Mouse (Mus musculus) forebrain, embryonic 16.5 days (tissue): ENCODE data around the gene Zfp787. TPM values are rescaled to one million over a fixed set of nuclear protein-coding genes. Genes with fewer than 3 reads are reported as not detected.
"Not testable (repeated sequence)": the region's sequence is repeated elsewhere in the genome, so short reads cannot be mapped to it uniquely, and the experiment has no call there.

Experiments used
- ATAC-seq: fragments of 200-750 bp; cut with Nextera tagmentation; 2 replicates; pipeline ENCODE4 v1.8.0; 2017; ENCODE audit warnings: mild to moderate bottlenecking, moderate library complexity
- H3K27ac ChIP-seq: fragments of 300-500 bp; sonication (generic); 2 replicates; pipeline ENCODE4 v1.5.1; 2014; ENCODE audit warnings: low read length, control low read depth
- H3K27me3 ChIP-seq: fragments of 300-500 bp; sonication (generic); replicated peaks from 2 replicates; pipeline ENCODE4 v1.6.1; 2014; ENCODE audit warnings: low read length; ENCODE audit not compliant: control insufficient read depth, insufficient read depth
- H3K36me3 ChIP-seq: fragments of 300-500 bp; sonication (generic); 2 replicates; pipeline ENCODE4 v1.6.1; 2014; ENCODE audit not compliant: control insufficient read depth, insufficient read depth
- H3K4me1 ChIP-seq: fragments of 300-500 bp; sonication (generic); replicated peaks from 2 replicates; pipeline ENCODE4 v1.6.1; 2014; ENCODE audit warnings: low read length; ENCODE audit not compliant: control insufficient read depth, insufficient read depth
- H3K4me2 ChIP-seq: fragments of 300-500 bp; sonication (generic); 2 replicates; pipeline ENCODE4 v1.6.1; 2014; ENCODE audit warnings: mild to moderate bottlenecking, low read length, control low read depth
- H3K4me3 ChIP-seq: fragments of 300-500 bp; sonication (generic); replicated peaks from 2 replicates; pipeline ENCODE4 v1.5.1; 2014; ENCODE audit warnings: mild to moderate bottlenecking, low read length, control low read depth
- H3K9ac ChIP-seq: fragments of 300-500 bp; sonication (generic); replicated peaks from 2 replicates; pipeline ENCODE4 v1.6.1; 2014; ENCODE audit warnings: low read depth, low read length, control low read depth
- H3K9me3 ChIP-seq: fragments of 300-500 bp; sonication (generic); 2 replicates; pipeline ENCODE4 v1.6.1; 2016; ENCODE audit warnings: low read length; ENCODE audit not compliant: control insufficient read depth
- WGBS: fragments of 180-500 bp; shearing (Covaris S2); extraction: QIAGEN DNeasy Blood & Tissue Kit; methylation state at CpG from one replicate; pipeline ENCODE4 v1.1.7; 2014; 5-methylcytosine and 5-hydroxymethylcytosine counted together
- polyA plus RNA-seq: library from polyadenylated mRNA; unstranded; fragments of >200 nt; fragmentation: Nextera tagmentation; extraction: Ambion mirVana; gene quantifications from 2 replicates; pipeline ENCODE4 v1.2.1, GENCODE M21; 2015

The Zfp787 gene
- polyA plus RNA-seq, 1 experiment from 2014 or later = 21.3 TPM

DNA sequence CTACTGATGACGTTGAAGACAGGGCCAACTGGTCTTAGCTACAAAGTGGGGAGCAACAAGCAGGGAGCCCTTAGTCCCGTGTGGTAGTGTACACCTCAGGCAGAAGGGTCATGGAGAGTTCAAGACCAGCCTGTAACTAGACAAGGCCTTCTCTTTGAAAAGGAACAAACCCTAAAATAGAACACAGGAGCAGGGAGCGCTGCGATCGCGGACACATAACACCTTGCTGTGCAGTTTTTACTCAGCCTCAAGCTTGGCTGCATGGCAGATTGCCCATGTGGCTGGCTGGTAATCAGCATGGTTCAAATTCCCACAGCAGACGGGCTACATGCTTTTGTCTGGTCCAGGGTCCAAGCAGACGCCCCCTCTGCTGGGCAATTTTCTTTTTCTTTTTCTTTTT lies 28.7 kb upstream of the Zfp787 start:
- WGBS = 83% methylated on average over 8 of the region's 8 CpGs

GRCm38 (mm10) chr7:6183802-6184201 lies 28.0 kb upstream of the Zfp787 start:
- Histone ChIP-seq H3K4me1 (no peaks in the 10 kb centered on the region), H3K4me2 (no peak overlapping the region), H3K27ac (no peak overlapping the region), H3K4me3 (no peak overlapping the region), H3K9ac (no peak overlapping the region), H3K27me3 (no peaks in the 10 kb centered on the region), H3K9me3 (no peaks in the 10 kb centered on the region), H3K36me3 (peaks cover 29% of the 10 kb centered on the region)
- 95% methylated on average over 19 of the region's 19 CpGs for WGBS
- no peak for ATAC-seq

More for the DNA sequence above, 28.7 kb upstream of the Zfp787 start:
- no peaks in the 10 kb centered on the region for H3K4me1 ChIP-seq
- no peak overlapping the region for H3K9ac ChIP-seq
- no peak overlapping the region for H3K4me3 ChIP-seq
- no peak overlapping the region for H3K27ac ChIP-seq
- no peak for ATAC-seq
- H3K9me3 ChIP-seq = no peaks in the 10 kb centered on the region
- no peak overlapping the region for H3K4me2 ChIP-seq
- H3K27me3 ChIP-seq = no peaks in the 10 kb centered on the region
- peaks cover 34% of the 10 kb centered on the region for H3K36me3 ChIP-seq

GRCm38 (mm10) chr7:6182882-6183281 lies 27.1 kb upstream of the Zfp787 start:
- H3K27ac ChIP-seq = no peak overlapping the region
- H3K4me1 ChIP-seq = no peaks in the 10 kb centered on the region
- H3K9me3 ChIP-seq = no peaks in the 10 kb centered on the region
- H3K27me3 ChIP-seq = no peaks in the 10 kb centered on the region
- peaks cover 23% of the 10 kb centered on the region for H3K36me3 ChIP-seq
- H3K9ac ChIP-seq = no peak overlapping the region
- H3K4me2 ChIP-seq = no peak overlapping the region
- H3K4me3 ChIP-seq = no peak overlapping the region
- no peak for ATAC-seq

DNA sequence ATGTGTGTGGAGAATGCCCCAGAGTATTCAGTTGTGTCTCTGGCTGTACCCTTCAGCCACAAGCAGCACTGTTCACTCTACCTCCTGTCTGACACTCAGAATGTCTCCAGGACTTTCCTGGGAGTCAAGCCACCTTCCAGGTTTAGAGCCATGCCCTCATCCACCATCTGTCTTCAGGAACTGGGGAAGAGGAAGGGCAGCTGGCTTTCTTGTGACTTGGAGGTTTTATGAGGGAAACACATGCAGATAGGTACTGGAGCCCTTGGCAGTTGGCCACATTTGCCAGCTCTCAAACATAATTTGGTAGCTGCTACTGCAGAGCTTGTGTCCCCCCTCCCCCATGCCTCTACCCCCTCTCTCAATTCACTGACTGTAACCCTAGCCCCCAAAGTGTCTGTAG lies 23.2 kb upstream of the Zfp787 start:
- Histone ChIP-seq H3K27ac (no peak overlapping the region), H3K4me1 (no peaks in the 10 kb centered on the region), H3K9me3 (no peaks in the 10 kb centered on the region), H3K27me3 (no peaks in the 10 kb centered on the region), H3K4me3 (no peak overlapping the region), H3K36me3 (peaks cover 2% of the 10 kb centered on the region), H3K9ac (no peak overlapping the region), H3K4me2 (no peak overlapping the region)
- no peak for ATAC-seq

DNA sequence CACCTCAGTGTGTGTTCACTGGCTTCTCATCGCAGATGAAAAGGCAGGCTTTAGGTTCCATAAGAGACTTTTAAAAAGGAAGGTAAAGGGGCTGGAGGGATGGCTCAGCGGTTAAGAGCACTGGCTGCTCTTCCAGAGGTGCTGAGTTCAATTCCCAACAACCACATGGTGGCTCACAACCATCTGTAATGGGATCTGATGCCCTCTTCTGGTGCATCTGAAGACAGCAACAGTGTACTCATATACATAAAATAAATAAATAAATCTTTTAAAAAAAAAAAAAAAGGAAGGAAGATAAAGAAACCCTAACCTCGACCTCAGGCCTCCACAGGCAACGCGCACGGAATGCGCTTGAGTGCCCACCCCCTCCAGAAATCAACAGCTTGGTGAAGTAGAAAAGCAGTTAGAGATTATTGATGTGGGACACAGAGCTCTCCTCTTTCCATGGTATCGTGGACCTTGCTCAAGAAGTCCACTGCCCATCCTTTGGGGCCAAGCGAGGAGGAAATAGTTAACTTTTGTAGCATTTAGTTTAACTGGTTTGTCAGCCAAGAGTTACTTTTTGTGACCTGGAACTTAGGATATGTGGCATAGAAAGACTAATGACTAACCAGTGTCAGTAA lies 18.7 kb upstream of the Zfp787 start:
- not testable (repeated sequence) for H3K36me3 ChIP-seq, H3K27me3 ChIP-seq, H3K9me3 ChIP-seq, H3K27ac ChIP-seq, H3K4me3 ChIP-seq, H3K4me2 ChIP-seq, H3K9ac ChIP-seq, ATAC-seq
- 89% methylated on average over 9 of the region's 9 CpGs for WGBS
- peaks cover 19% of the 10 kb centered on the region for H3K4me1 ChIP-seq

GRCm38 (mm10) chr7:6173872-6174271 lies 18.1 kb upstream of the Zfp787 start:
- H3K27me3 ChIP-seq = no peaks in the 10 kb centered on the region
- 93% methylated on average over 8 of the region's 8 CpGs for WGBS
- H3K4me1 ChIP-seq = peaks cover 19% of the 10 kb centered on the region
- no peak overlapping the region for H3K4me2 ChIP-seq
- no peak overlapping the region for H3K4me3 ChIP-seq
- H3K9ac ChIP-seq = no peak overlapping the region
- ATAC-seq = no peak
- H3K9me3 ChIP-seq = no peaks in the 10 kb centered on the region
- no peaks in the 10 kb centered on the region for H3K36me3 ChIP-seq
- H3K27ac ChIP-seq = no peak overlapping the region

DNA sequence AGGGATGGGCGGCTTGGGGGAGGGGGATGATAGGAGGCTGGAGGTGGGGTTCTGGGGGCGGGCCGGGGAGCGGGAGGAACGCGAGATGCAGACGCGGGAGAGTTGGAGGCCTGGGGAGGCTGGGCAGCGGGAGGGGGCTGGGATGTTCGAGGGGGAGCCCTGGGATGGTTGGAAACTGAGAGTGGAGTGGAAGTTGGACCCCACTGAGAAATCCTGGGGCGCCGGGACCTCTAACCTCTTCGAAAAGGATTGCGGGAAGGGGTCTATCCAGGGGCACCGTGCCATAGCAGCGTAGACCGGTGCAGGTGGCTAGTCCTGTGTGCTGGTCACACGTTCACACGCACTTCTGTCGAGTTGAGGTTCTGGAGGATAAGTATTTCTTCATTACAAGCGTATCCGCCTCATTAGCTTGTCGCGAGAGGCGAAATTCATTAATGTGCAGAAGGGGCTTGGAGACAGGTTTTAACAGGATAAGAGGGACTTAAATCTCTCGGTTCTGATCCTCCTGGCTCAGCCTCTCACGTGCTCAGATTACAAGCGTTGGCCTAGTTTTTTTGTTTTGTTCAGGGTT lies 17.0 kb upstream of the Zfp787 start:
- Histone ChIP-seq H3K9me3 (no peaks in the 10 kb centered on the region), H3K9ac (peak overlapping the region; percentile 74), H3K36me3 (no peaks in the 10 kb centered on the region), H3K27me3 (no peaks in the 10 kb centered on the region), H3K27ac (peak overlapping the region; percentile 20), H3K4me1 (peaks cover 19% of the 10 kb centered on the region), H3K4me3 (peak overlapping the region; percentile 60), H3K4me2 (peak overlapping the region; percentile 79)
- ATAC-seq = peak; percentile 2; the same call in 1 of the 2 replicates
- WGBS = under 1% methylated on average over 27 of the region's 28 CpGs

DNA sequence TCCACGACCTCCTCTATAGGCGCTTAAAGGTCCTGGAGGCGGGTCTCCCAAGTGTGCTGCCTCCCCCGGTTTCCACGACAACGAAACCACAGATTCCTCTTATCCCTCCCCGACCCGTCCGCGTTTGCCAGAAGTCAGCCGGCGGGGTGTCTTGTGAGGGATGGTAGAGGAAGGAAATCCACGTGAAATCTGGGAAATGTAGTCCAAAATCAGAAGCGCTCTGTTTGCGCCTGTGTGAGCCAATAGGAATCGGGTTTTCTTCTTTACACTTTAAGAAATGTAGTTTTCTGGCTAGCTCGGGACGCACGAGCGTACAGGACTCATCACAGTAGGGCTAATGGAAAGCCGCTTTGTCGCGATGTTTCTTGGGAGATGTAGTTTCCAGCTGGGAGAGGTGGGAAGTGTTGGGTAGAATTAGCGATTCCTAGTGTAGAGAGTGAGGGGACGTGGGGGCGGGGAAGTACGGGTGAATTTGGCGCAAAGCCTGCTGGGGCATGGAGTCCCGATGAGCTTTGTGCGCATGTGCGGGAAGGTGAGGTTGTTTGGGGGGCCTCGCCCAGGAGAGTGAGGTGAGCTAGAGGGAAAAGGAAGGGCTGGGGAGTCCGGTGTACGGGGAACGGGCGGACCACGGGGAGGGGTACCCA lies 16.3 kb upstream of the Zfp787 start, which contains the start of gene Zfp444:
Gene Zfp444, plus strand, starts transcription at position 221 of the 644 bp plus-strand sequence.
- peak; percentile 97 for ATAC-seq
- H3K27me3 ChIP-seq = no peaks in the 10 kb centered on the region
- H3K9ac ChIP-seq = peak within 1 kb of the TSS; percentile 74
- H3K4me2 ChIP-seq = peak within 1 kb of the TSS; percentile 79
- peaks cover 19% of the 10 kb centered on the region for H3K4me1 ChIP-seq
- H3K27ac ChIP-seq = peak within 1 kb of the TSS; percentile 73
- H3K9me3 ChIP-seq = no peaks in the 10 kb centered on the region
- H3K4me3 ChIP-seq = peak within 1 kb of the TSS; percentile 60
- WGBS = under 1% methylated on average over 37 of the region's 37 CpGs
- no peaks in the 10 kb centered on the region for H3K36me3 ChIP-seq

GRCm38 (mm10) chr7:6171444-6172005 lies 15.7 kb upstream of the Zfp787 start:
- Histone ChIP-seq H3K4me3 (peak overlapping the region; percentile 60), H3K9me3 (no peaks in the 10 kb centered on the region), H3K27me3 (no peaks in the 10 kb centered on the region), H3K36me3 (no peaks in the 10 kb centered on the region), H3K4me2 (peak overlapping the region; percentile 75), H3K27ac (peak overlapping the region; percentile 73), H3K4me1 (peaks cover 19% of the 10 kb centered on the region), H3K9ac (peak overlapping the region; percentile 43)
- WGBS = under 1% methylated on average over 24 of the region's 24 CpGs
- ATAC-seq = peak; percentile 37
